ENCODE assay signal across 8 mouse cellular contexts in genomic region chr7:72391323-72391722, GRCm38 (mm10).
A peak's percentile ranks its signal among the peaks of the same experiment; 100 is the strongest.
DNase-seq lines count a peak whose midpoint lies in the region; ATAC-seq and TF ChIP-seq lines count a peak whose summit lies in the region.

No protein-coding gene starts in this region.

- DNase-seq in heart, postnatal 0 days (ENCODE audit: low spot score) = peak; percentile 8
- no peak for DNase-seq in testis, postnatal 10 days (ENCODE audit: low spot score)
- peak; percentile 80 for DNase-seq in midbrain, embryonic 14.5 days
- DNase-seq in frontal cortex, postnatal 10 days (ENCODE audit: low spot score in 2 of 2) = no peak

- TF ChIP-seq POLR2A in testis, adult 2 months (IDR thresholded peaks at IDR 0.05; ENCODE audit: control insufficient read depth, low read depth, low read length) = no peak

- WGBS in heart, postnatal 0 days = 33% methylated on average over 7 of the region's 7 CpGs
- 32% methylated on average over 7 of the region's 7 CpGs for WGBS in heart, embryonic 12.5 days
- 35% methylated on average over 7 of the region's 7 CpGs for WGBS in forebrain, embryonic 15.5 days
- WGBS in midbrain, embryonic 14.5 days = 41% methylated on average over 7 of the region's 7 CpGs

- H3K9me3 ChIP-seq in heart, postnatal 0 days (replicated peaks; ENCODE audit: control insufficient read depth, low read length) = no peaks in the 10 kb centered on the region
- H3K9me3 ChIP-seq in heart, embryonic 12.5 days (replicated peaks) = no peaks in the 10 kb centered on the region
- H3K9me3 ChIP-seq in forebrain, embryonic 15.5 days = no peaks in the 10 kb centered on the region
- H3K9me3 ChIP-seq in midbrain, embryonic 14.5 days (ENCODE audit: control insufficient read depth, low read length) = no peaks in the 10 kb centered on the region

- ATAC-seq in heart, postnatal 0 days (ENCODE audit: insufficient read depth, low read depth) = no peak
- ATAC-seq in heart, embryonic 12.5 days (ENCODE audit: insufficient number of reproducible peaks, low FRiP score) = no peak
- ATAC-seq in forebrain, embryonic 15.5 days (replicated peaks) = 0 out of 2 replicates have a peak, but pooled peaks have one; percentile 48
- ATAC-seq in midbrain, embryonic 14.5 days (ENCODE audit: low FRiP score, low TSS enrichment) = no peak
- no peak for ATAC-seq in erythroblast, adult 5-6 weeks (replicated peaks; ENCODE audit: low FRiP score, poor library complexity, severe bottlenecking)

- no peak overlapping the region for H3K9ac ChIP-seq in heart, postnatal 0 days (replicated peaks; ENCODE audit: low read depth, low read length)
- no peak overlapping the region for H3K9ac ChIP-seq in heart, embryonic 12.5 days
- H3K9ac ChIP-seq in forebrain, embryonic 15.5 days (replicated peaks) = no peak overlapping the region
- no peak overlapping the region for H3K9ac ChIP-seq in midbrain, embryonic 14.5 days (replicated peaks; ENCODE audit: low read length)

- H3K36me3 ChIP-seq in heart, postnatal 0 days (replicated peaks; ENCODE audit: control insufficient read depth, insufficient read depth, low read length) = no peaks in the 10 kb centered on the region
- no peaks in the 10 kb centered on the region for H3K36me3 ChIP-seq in heart, embryonic 12.5 days
- no peaks in the 10 kb centered on the region for H3K36me3 ChIP-seq in testis, adult 2 months (ENCODE audit: control insufficient read depth, insufficient read depth, low read length)
- H3K36me3 ChIP-seq in forebrain, embryonic 15.5 days = no peaks in the 10 kb centered on the region
- H3K36me3 ChIP-seq in midbrain, embryonic 14.5 days (ENCODE audit: control insufficient read depth, insufficient read depth, low read length) = no peaks in the 10 kb centered on the region

- no peak overlapping the region for H3K4me3 ChIP-seq in heart, postnatal 0 days (ENCODE audit: low read depth, low read length)
- H3K4me3 ChIP-seq in heart, embryonic 12.5 days = no peak overlapping the region
- no peak overlapping the region for H3K4me3 ChIP-seq in testis, adult 2 months (ENCODE audit: control insufficient read depth, low read depth, low read length)
- no peak overlapping the region for H3K4me3 ChIP-seq in forebrain, embryonic 15.5 days
- no peak overlapping the region for H3K4me3 ChIP-seq in midbrain, embryonic 14.5 days (replicated peaks; ENCODE audit: low read depth, low read length)

- H3K27me3 ChIP-seq in heart, postnatal 0 days (ENCODE audit: control insufficient read depth, insufficient read depth, low read length) = no peaks in the 10 kb centered on the region
- H3K27me3 ChIP-seq in heart, embryonic 12.5 days (replicated peaks) = no peaks in the 10 kb centered on the region
- no peaks in the 10 kb centered on the region for H3K27me3 ChIP-seq in testis, adult 2 months (ENCODE audit: control insufficient read depth, insufficient read depth, low read length)
- no peaks in the 10 kb centered on the region for H3K27me3 ChIP-seq in forebrain, embryonic 15.5 days
- H3K27me3 ChIP-seq in midbrain, embryonic 14.5 days (ENCODE audit: control insufficient read depth, insufficient read depth, low read length) = no peaks in the 10 kb centered on the region

- no peak overlapping the region for H3K27ac ChIP-seq in heart, postnatal 0 days (ENCODE audit: low read depth)
- no peak overlapping the region for H3K27ac ChIP-seq in heart, embryonic 12.5 days (ENCODE audit: poor library complexity, severe bottlenecking)
- no peak overlapping the region for H3K27ac ChIP-seq in testis, adult 2 months (ENCODE audit: control insufficient read depth, insufficient read depth, low read depth, low read length)
- no peak overlapping the region for H3K27ac ChIP-seq in forebrain, embryonic 15.5 days (replicated peaks)
- no peak overlapping the region for H3K27ac ChIP-seq in midbrain, embryonic 14.5 days (replicated peaks; ENCODE audit: low read depth, low read length)

- no peak for TF ChIP-seq EP300 in heart, postnatal 0 days (IDR thresholded peaks at IDR 0.05; ENCODE audit: low read depth)

- TF ChIP-seq CTCF in heart, postnatal 0 days (IDR thresholded peaks at IDR 0.05; ENCODE audit: low read depth) = peak; percentile 53
- peak; percentile 23; the same call in 1 of the 2 replicates for TF ChIP-seq CTCF in testis, adult 2 months (IDR thresholded peaks at IDR 0.05; ENCODE audit: control insufficient read depth, insufficient read depth, insufficient replicate concordance, low read depth, low read length)

- no peaks in the 10 kb centered on the region for H3K4me1 ChIP-seq in heart, postnatal 0 days (ENCODE audit: control insufficient read depth, insufficient read depth)
- H3K4me1 ChIP-seq in heart, embryonic 12.5 days (replicated peaks) = no peaks in the 10 kb centered on the region
- no peaks in the 10 kb centered on the region for H3K4me1 ChIP-seq in testis, adult 2 months (ENCODE audit: control insufficient read depth, insufficient read depth, low read length)
- H3K4me1 ChIP-seq in forebrain, embryonic 15.5 days = no peaks in the 10 kb centered on the region
- no peaks in the 10 kb centered on the region for H3K4me1 ChIP-seq in midbrain, embryonic 14.5 days (ENCODE audit: control insufficient read depth, insufficient read depth, low read length)

- H3K4me2 ChIP-seq in heart, postnatal 0 days (ENCODE audit: low read depth, low read length) = no peak overlapping the region
- no peak overlapping the region for H3K4me2 ChIP-seq in heart, embryonic 12.5 days
- H3K4me2 ChIP-seq in forebrain, embryonic 15.5 days (replicated peaks) = no peak overlapping the region
- H3K4me2 ChIP-seq in midbrain, embryonic 14.5 days (ENCODE audit: low read length) = no peak overlapping the region

Comparison
In these comparisons a context has a peak if more than half of its experiments do, and no peak if none do; other contexts are left out.
1. DNase-seq: peak in heart, postnatal 0 days (single experiment) and midbrain, embryonic 14.5 days (single experiment); none in testis, postnatal 10 days (single experiment) and frontal cortex, postnatal 10 days (0 of 2).